Mouse (Mus musculus) kidney, postnatal 0 days (tissue): Measurements from ENCODE around the gene Smurf2. TPM values are rescaled to one million over a fixed set of nuclear protein-coding genes. Genes with fewer than 3 reads are reported as not detected.
A peak's percentile ranks its signal among the peaks of the same experiment; 100 is the strongest.
"Not testable (repeated sequence)": the region's sequence is repeated elsewhere in the genome, so short reads cannot be mapped to it uniquely, and the experiment has no call there.

ENCODE experiments used
- ATAC-seq: fragments of 200-750 bp; cut with Nextera tagmentation; replicated peaks from 2 replicates; pipeline ENCODE4 v1.8.0; 2017; ENCODE audit warnings: low read depth, moderate number of reproducible peaks, moderate TSS enrichment, moderate library complexity; ENCODE audit not compliant: low FRiP score
- DNase-seq: peaks from one replicate; pipeline ENCODE4 v3.0.0-alpha.2; 2016; ENCODE audit warnings: low spot score
- H3K27ac ChIP-seq: fragments of 300-500 bp; sonication (generic); 2 replicates; pipeline ENCODE4 v1.5.1; 2014; ENCODE audit warnings: mild to moderate bottlenecking
- H3K27me3 ChIP-seq: fragments of 300-500 bp; sonication (generic); 2 replicates; pipeline ENCODE4 v1.6.1; 2014; ENCODE audit warnings: low read length, mixed read lengths; ENCODE audit not compliant: insufficient read depth
- H3K36me3 ChIP-seq: fragments of 300-500 bp; sonication (generic); 2 replicates; pipeline ENCODE4 v1.6.1; 2014; ENCODE audit warnings: low read length, mixed read lengths; ENCODE audit not compliant: insufficient read depth
- H3K4me1 ChIP-seq: fragments of 300-500 bp; sonication (generic); replicated peaks from 2 replicates; pipeline ENCODE4 v1.6.1; 2014; ENCODE audit warnings: antibody characterized with exemption, low read length, mixed read lengths; ENCODE audit not compliant: insufficient read depth
- H3K4me2 ChIP-seq: fragments of 300-500 bp; sonication (generic); 2 replicates; pipeline ENCODE4 v1.6.1; 2014; ENCODE audit warnings: mild to moderate bottlenecking, low read length, moderate library complexity, mixed read lengths
- H3K4me3 ChIP-seq: fragments of 300-500 bp; sonication (generic); replicated peaks from 2 replicates; pipeline ENCODE4 v1.5.1; 2014; ENCODE audit warnings: low read depth, low read length
- H3K9ac ChIP-seq: fragments of 300-500 bp; sonication (generic); 2 replicates; pipeline ENCODE4 v1.6.1; 2014; ENCODE audit warnings: low read depth, low read length
- H3K9me3 ChIP-seq: fragments of 300-500 bp; sonication (generic); replicated peaks from 2 replicates; pipeline ENCODE4 v1.6.1; 2016; ENCODE audit warnings: low read length, inconsistent platforms, mixed read lengths
- CTCF ChIP-seq: IDR thresholded peaks from 2 replicates; pipeline ENCODE4 v1.5.1; 2016; ENCODE audit warnings: antibody characterized with exemption, low read depth, mild to moderate bottlenecking, moderate library complexity
- WGBS: fragments of 180-500 bp; shearing (Covaris S2); extraction: QIAGEN DNeasy Blood & Tissue Kit; methylation state at CpG from one replicate; pipeline ENCODE4 v1.1.7; 2014; 5-methylcytosine and 5-hydroxymethylcytosine counted together
- polyA plus RNA-seq: library from polyadenylated mRNA; unstranded; fragments of >200 nt; fragmentation: Nextera tagmentation; extraction: Ambion mirVana; gene quantifications from 2 replicates; pipeline ENCODE4 v1.2.1, GENCODE M21; 2015

Gene Smurf2
- polyA plus RNA-seq, 1 experiment from 2014 or later: 12.3 TPM

GRCm38 (mm10) chr11:106812410-106813136, 107.9 kb downstream of the Smurf2 start:
- Histone ChIP-seq H3K27me3 (no peaks in the 10 kb centered on the region), H3K36me3 (peaks cover 47% of the 10 kb centered on the region), H3K9me3 (no peaks in the 10 kb centered on the region), H3K27ac (no peak overlapping the region), H3K4me2 (no peak overlapping the region), H3K4me1 (no peaks in the 10 kb centered on the region), H3K4me3 (no peak overlapping the region), H3K9ac (no peak overlapping the region)
- no peak for TF ChIP-seq CTCF
- WGBS: 85% methylated on average over 7 of the region's 7 CpGs
- DNase-seq (no peak), ATAC-seq (no peak; the same call in 1 of the 2 replicates)

DNA sequence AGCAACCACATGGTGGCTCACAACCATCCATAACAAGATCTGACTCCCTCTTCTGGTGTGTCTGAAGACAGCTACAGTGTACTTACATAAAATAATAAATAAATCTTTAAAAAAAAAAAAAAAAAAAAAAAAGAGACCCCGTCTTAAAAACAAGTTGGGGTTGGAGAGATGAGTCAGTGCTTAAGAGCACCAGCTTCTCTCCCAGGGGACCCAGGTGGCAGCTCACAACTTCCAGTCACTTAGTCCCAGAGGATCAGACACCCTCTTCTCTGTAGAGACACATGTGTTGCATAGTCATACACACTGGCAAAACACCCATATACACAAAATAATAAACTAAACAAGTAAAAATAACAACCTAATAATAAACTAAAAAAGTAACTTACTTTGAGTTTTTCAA, 113.1 kb downstream of the Smurf2 start:
- ATAC-seq, H3K27me3 ChIP-seq, H3K9me3 ChIP-seq, H3K4me2 ChIP-seq, H3K9ac ChIP-seq, H3K4me1 ChIP-seq, DNase-seq, H3K27ac ChIP-seq, H3K4me3 ChIP-seq: not testable (repeated sequence)
- peaks cover 45% of the 10 kb centered on the region for H3K36me3 ChIP-seq
- 82% methylated on average over 1 of the region's 1 CpGs for WGBS

GRCm38 (mm10) chr11:106802069-106802627, 118.4 kb downstream of the Smurf2 start:
- WGBS: 83% methylated on average over 10 of the region's 10 CpGs
- H3K9ac ChIP-seq: no peak overlapping the region
- no peak overlapping the region for H3K27ac ChIP-seq
- no peaks in the 10 kb centered on the region for H3K4me1 ChIP-seq
- no peaks in the 10 kb centered on the region for H3K27me3 ChIP-seq
- DNase-seq (no peak), ATAC-seq (no peak)
- H3K4me3 ChIP-seq: no peak overlapping the region
- no peak for TF ChIP-seq CTCF
- H3K9me3 ChIP-seq: no peaks in the 10 kb centered on the region
- no peak overlapping the region for H3K4me2 ChIP-seq
- H3K36me3 ChIP-seq: peaks cover 55% of the 10 kb centered on the region

DNA sequence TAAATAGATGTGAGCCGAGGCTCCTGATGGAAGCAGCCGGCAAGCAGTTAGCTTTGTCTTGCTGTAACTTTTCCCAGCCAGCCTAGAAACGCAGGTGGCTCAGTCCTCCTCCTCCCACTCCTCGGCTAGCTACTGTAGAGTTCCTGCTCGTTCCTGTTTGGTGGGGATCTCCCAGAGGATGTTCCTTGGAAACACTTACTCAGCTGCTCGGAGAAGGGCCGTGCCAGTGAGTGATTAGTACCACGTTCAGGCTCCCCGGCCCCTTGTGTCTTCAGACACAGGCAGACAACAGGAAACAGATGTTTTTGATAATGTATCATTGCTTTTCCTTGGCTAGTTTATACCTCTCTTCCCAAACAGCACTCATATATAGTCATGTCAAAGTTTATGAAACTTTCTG, 124.8 kb downstream of the Smurf2 start:
- DNase-seq: peak; percentile 57
- no peak for TF ChIP-seq CTCF
- Histone ChIP-seq H3K27ac (peak overlapping the region; percentile 64), H3K27me3 (no peaks in the 10 kb centered on the region), H3K4me2 (no peak overlapping the region), H3K4me3 (no peak overlapping the region), H3K4me1 (no peaks in the 10 kb centered on the region), H3K36me3 (peaks cover 43% of the 10 kb centered on the region), H3K9me3 (no peaks in the 10 kb centered on the region), H3K9ac (no peak overlapping the region)
- WGBS: 33% methylated on average over 9 of the region's 9 CpGs
- peak; percentile 51; the same call in 1 of the 2 replicates for ATAC-seq

- Histone ChIP-seq H3K4me3 (no peak overlapping the region), H3K4me2 (no peak overlapping the region), H3K4me1 (no peaks in the 10 kb centered on the region), H3K36me3 (peaks cover 30% of the 10 kb centered on the region), H3K9ac (no peak overlapping the region), H3K27me3 (no peaks in the 10 kb centered on the region), H3K9me3 (no peaks in the 10 kb centered on the region), H3K27ac (no peak overlapping the region)
- 74% methylated on average over 4 of the region's 4 CpGs for WGBS
- DNase-seq (no peak), ATAC-seq (no peak)
- peak; percentile 44 for TF ChIP-seq CTCF
Observed at GRCm38 (mm10) chr11:106793846-106794245, 126.7 kb downstream of the Smurf2 start.

DNA sequence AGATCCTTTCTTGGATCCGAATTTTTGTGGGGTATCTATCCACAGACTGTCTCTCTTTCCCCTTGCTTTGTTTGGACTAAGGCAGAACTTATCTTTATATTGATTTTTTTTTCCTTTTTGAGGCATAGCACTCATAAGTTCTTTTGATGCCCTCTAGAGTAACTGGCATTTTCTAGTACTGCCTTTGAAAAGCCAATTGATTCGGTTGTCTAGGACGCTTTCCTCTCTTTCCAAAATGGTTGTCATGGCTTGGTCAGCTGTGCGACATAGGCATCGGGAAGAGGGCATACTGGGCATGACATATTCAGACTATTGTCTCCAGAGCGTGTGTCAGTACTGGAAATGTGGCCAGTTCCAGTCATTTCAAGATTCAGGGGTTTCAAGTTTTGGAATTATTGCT, 130.9 kb downstream of the Smurf2 start:
- H3K36me3 ChIP-seq: peaks cover 28% of the 10 kb centered on the region
- 1% methylated on average over 6 of the region's 6 CpGs for WGBS

More for the DNA sequence above, 130.9 kb downstream of the Smurf2 start:
- ATAC-seq (no peak), DNase-seq (peak; percentile 54)
- no peak for TF ChIP-seq CTCF
- Histone ChIP-seq H3K4me1 (no peaks in the 10 kb centered on the region), H3K4me2 (peak overlapping the region; percentile 85), H3K9ac (peak overlapping the region; percentile 96), H3K27me3 (no peaks in the 10 kb centered on the region), H3K27ac (peak overlapping the region; percentile 99), H3K4me3 (peak overlapping the region; percentile 95), H3K9me3 (no peaks in the 10 kb centered on the region)
